Mouse (Mus musculus): Measurements from ENCODE around the gene Traf7. TPM values are rescaled to one million over a fixed set of nuclear protein-coding genes. Genes with fewer than 3 reads are reported as not detected.
A peak's percentile ranks its signal among the peaks of the same experiment; 100 is the strongest.

The Traf7 gene
- polyA plus RNA-seq, 1 experiment = 112 TPM

GRCm38 (mm10) chr17:24480201-24480826 lies 47.4 kb downstream of the Traf7 start:
- Histone ChIP-seq H3K27me3 (ENCODE audit: control insufficient read depth, insufficient read depth, insufficient read length) (no peaks in the 10 kb centered on the region), H3K79me2 (ENCODE audit: control insufficient read depth, insufficient read depth) (peaks cover 6% of the 10 kb centered on the region), H3ac (ENCODE audit: control insufficient read depth, insufficient read length) (no peak overlapping the region), H3K36me3 (ENCODE audit: control insufficient read depth, insufficient read depth) (peaks cover 15% of the 10 kb centered on the region), H3K4me3 (peak overlapping the region; percentile 56), H3K4me2 (ENCODE audit: low read depth) (peak overlapping the region; percentile 61)
- no peak for TF ChIP-seq REST (IDR thresholded peaks at IDR 0.05; ENCODE audit: insufficient read depth, insufficient read length)
- no peak for TF ChIP-seq TCF12 (IDR thresholded peaks at IDR 0.05; ENCODE audit: insufficient read depth, poor library complexity, severe bottlenecking)
- TF ChIP-seq MAX (IDR thresholded peaks at IDR 0.05; ENCODE audit: low read depth) = no peak
- no peak for TF ChIP-seq POLR2AphosphoS2 (IDR thresholded peaks at IDR 0.05; ENCODE audit: insufficient read length, low read depth)
- no peak for TF ChIP-seq SRF (IDR thresholded peaks at IDR 0.05; ENCODE audit: control insufficient read depth, insufficient read length, low read depth)
- no peak for TF ChIP-seq MYOG (IDR thresholded peaks at IDR 0.05; ENCODE audit: control insufficient read depth in 1 of 3, insufficient read depth in 1 of 3, insufficient read length in 2 of 3, low read depth in 2 of 3)
- TF ChIP-seq USF1 (IDR thresholded peaks at IDR 0.05; ENCODE audit: low read depth) = no peak
- TF ChIP-seq CEBPB (IDR thresholded peaks at IDR 0.05; ENCODE audit: insufficient read depth, poor library complexity, severe bottlenecking) = no peak
- no peak for TF ChIP-seq MYOD1 (IDR thresholded peaks at IDR 0.05; ENCODE audit: control insufficient read depth in 1 of 3, insufficient read length in 2 of 3, low read depth in 2 of 3)
- no peak for TF ChIP-seq TCF3 (IDR thresholded peaks at IDR 0.05; ENCODE audit: insufficient read length, low read depth)
- no peak for TF ChIP-seq E2F4 (IDR thresholded peaks at IDR 0.05; ENCODE audit: insufficient read depth)
- TF ChIP-seq POLR2A (IDR thresholded peaks at IDR 0.05; ENCODE audit: insufficient read length, low read depth) = no peak

- H3K4me2 ChIP-seq (ENCODE audit: low read depth) = peak overlapping the region; percentile 61
- peak overlapping the region; percentile 26 for H3ac ChIP-seq (ENCODE audit: control insufficient read depth, insufficient read length)
- TF ChIP-seq TCF12 (IDR thresholded peaks at IDR 0.05; ENCODE audit: insufficient read depth, poor library complexity, severe bottlenecking) (no peak), REST (IDR thresholded peaks at IDR 0.05; ENCODE audit: insufficient read depth, insufficient read length) (no peak), E2F4 (IDR thresholded peaks at IDR 0.05; ENCODE audit: insufficient read depth) (no peak), SRF (IDR thresholded peaks at IDR 0.05; ENCODE audit: control insufficient read depth, insufficient read length, low read depth) (no peak), MAX (IDR thresholded peaks at IDR 0.05; ENCODE audit: low read depth) (no peak)
- peaks cover 18% of the 10 kb centered on the region for H3K36me3 ChIP-seq (ENCODE audit: control insufficient read depth, insufficient read depth)
- H3K27me3 ChIP-seq (ENCODE audit: control insufficient read depth, insufficient read depth, insufficient read length) = no peaks in the 10 kb centered on the region
- H3K4me3 ChIP-seq = peak overlapping the region; percentile 56
- peaks cover 6% of the 10 kb centered on the region for H3K79me2 ChIP-seq (ENCODE audit: control insufficient read depth, insufficient read depth)
Observed at GRCm38 (mm10) chr17:24479431-24479830, 48.3 kb downstream of the Traf7 start.

- Histone ChIP-seq H3K4me3 (peak within 1 kb of the TSS; percentile 56), H3K27me3 (ENCODE audit: control insufficient read depth, insufficient read depth, insufficient read length) (no peaks in the 10 kb centered on the region), H3K36me3 (ENCODE audit: control insufficient read depth, insufficient read depth) (peaks cover 18% of the 10 kb centered on the region), H3ac (ENCODE audit: control insufficient read depth, insufficient read length) (peak within 1 kb of the TSS; percentile 26), H3K4me2 (ENCODE audit: low read depth) (peak within 1 kb of the TSS; percentile 95), H3K79me2 (ENCODE audit: control insufficient read depth, insufficient read depth) (peaks cover 6% of the 10 kb centered on the region)
- TF ChIP-seq MYOG (IDR thresholded peaks at IDR 0.05; ENCODE audit: control insufficient read depth in 1 of 3, insufficient read depth in 1 of 3, insufficient read length in 2 of 3, low read depth in 2 of 3) (no peak), CEBPB (IDR thresholded peaks at IDR 0.05; ENCODE audit: insufficient read depth, poor library complexity, severe bottlenecking) (0 out of 2 replicates have a peak, but pooled peaks have one; percentile 10), POLR2A (IDR thresholded peaks at IDR 0.05; ENCODE audit: insufficient read length, low read depth) (peak; percentile 88), MYOD1 (IDR thresholded peaks at IDR 0.05; ENCODE audit: control insufficient read depth in 1 of 3, insufficient read length in 2 of 3, low read depth in 2 of 3) (peak in 1 of 3 experiments; percentile 18), TCF12 (IDR thresholded peaks at IDR 0.05; ENCODE audit: insufficient read depth, poor library complexity, severe bottlenecking) (no peak), POLR2AphosphoS2 (IDR thresholded peaks at IDR 0.05; ENCODE audit: insufficient read length, low read depth) (peak; percentile 80), SRF (IDR thresholded peaks at IDR 0.05; ENCODE audit: control insufficient read depth, insufficient read length, low read depth) (peak; percentile 77)
Observed at GRCm38 (mm10) chr17:24478663-24479380, 48.9 kb downstream of the Traf7 start, which contains the start of gene Mlst8. Mlst8 (minus strand) TSS chr17:24479078.

- peaks cover 6% of the 10 kb centered on the region for H3K79me2 ChIP-seq (ENCODE audit: control insufficient read depth, insufficient read depth)
- peak overlapping the region; percentile 56 for H3K4me3 ChIP-seq
- H3K4me2 ChIP-seq (ENCODE audit: low read depth) = peak overlapping the region; percentile 95
- no peak for TF ChIP-seq MYOG (IDR thresholded peaks at IDR 0.05; ENCODE audit: control insufficient read depth in 1 of 3, insufficient read depth in 1 of 3, insufficient read length in 2 of 3, low read depth in 2 of 3)
- no peak for TF ChIP-seq E2F4 (IDR thresholded peaks at IDR 0.05; ENCODE audit: insufficient read depth)
- TF ChIP-seq TCF12 (IDR thresholded peaks at IDR 0.05; ENCODE audit: insufficient read depth, poor library complexity, severe bottlenecking) = no peak
- no peak for TF ChIP-seq CEBPB (IDR thresholded peaks at IDR 0.05; ENCODE audit: insufficient read depth, poor library complexity, severe bottlenecking)
- TF ChIP-seq USF1 (IDR thresholded peaks at IDR 0.05; ENCODE audit: low read depth) = no peak
- no peak for TF ChIP-seq MYOD1 (IDR thresholded peaks at IDR 0.05; ENCODE audit: control insufficient read depth in 1 of 3, insufficient read length in 2 of 3, low read depth in 2 of 3)
- TF ChIP-seq SRF (IDR thresholded peaks at IDR 0.05; ENCODE audit: control insufficient read depth, insufficient read length, low read depth) = no peak
- peak overlapping the region; percentile 26 for H3ac ChIP-seq (ENCODE audit: control insufficient read depth, insufficient read length)
- no peaks in the 10 kb centered on the region for H3K27me3 ChIP-seq (ENCODE audit: control insufficient read depth, insufficient read depth, insufficient read length)
- peaks cover 18% of the 10 kb centered on the region for H3K36me3 ChIP-seq (ENCODE audit: control insufficient read depth, insufficient read depth)
Observed at GRCm38 (mm10) chr17:24477985-24478600, 49.6 kb downstream of the Traf7 start.

Measured in myocyte (in vitro differentiated cells).